Mouse (Mus musculus) CH12.LX (cell line): ENCODE results near the gene Tpm4. TPM values are rescaled to one million over a fixed set of nuclear protein-coding genes. Genes with fewer than 3 reads are reported as not detected.

Source experiments
- DNase-seq: peaks from one replicate; pipeline ENCODE4 v3.0.0-alpha.2; 2013; ENCODE audit errors: extremely low read depth
- H3K27ac ChIP-seq: 2 replicates; pipeline ENCODE4 v1.5.1; 2012; ENCODE audit warnings: low read depth, mild to moderate bottlenecking, control low read depth, moderate library complexity; ENCODE audit not compliant: insufficient read depth
- H3K27me3 ChIP-seq: replicated peaks from 2 replicates; pipeline ENCODE3; 2012; ENCODE audit warnings: inconsistent platforms
- H3K36me3 ChIP-seq, 2 experiments: replicated peaks in 1 of 2; 2 replicates each; pipeline versions ENCODE3 to v1.6.1; 2012; ENCODE audit warnings: inconsistent platforms in 1 of 2, low read length in 1 of 2, mild to moderate bottlenecking in 1 of 2, mixed read lengths in 1 of 2, moderate library complexity in 1 of 2; ENCODE audit not compliant: control insufficient read depth in 1 of 2, insufficient read depth in 1 of 2
- H3K4me1 ChIP-seq, 2 experiments: 2 replicates each; pipeline ENCODE4 v1.6.1; 2012; ENCODE audit warnings: inconsistent platforms in 1 of 2, moderate library complexity in 1 of 2; ENCODE audit not compliant: insufficient read depth in 2 of 2, control insufficient read depth in 1 of 2
- H3K4me2 ChIP-seq: 2 replicates; pipeline ENCODE4 v1.6.1; 2012; ENCODE audit warnings: low read depth, mild to moderate bottlenecking, control low read depth; ENCODE audit not compliant: poor library complexity, insufficient read depth, severe bottlenecking
- H3K4me3 ChIP-seq, 3 experiments: fragments of 150-350 bp in 1 of 3; sonication (generic) in 1 of 3; replicated peaks in 1 of 3; 2 replicates each; pipeline versions ENCODE3 to v1.5.1; 2011 to 2012; ENCODE audit warnings: low read depth in 2 of 3, low read length in 2 of 3, mild to moderate bottlenecking in 2 of 3, moderate library complexity in 2 of 3, control low read depth in 1 of 3, improper control_type of control experiment in 1 of 3, inconsistent platforms in 1 of 3, mixed read lengths in 1 of 3; ENCODE audit not compliant: poor library complexity in 1 of 3
- H3K79me2 ChIP-seq: replicated peaks from 2 replicates; pipeline ENCODE4 v1.6.1; 2012; ENCODE audit warnings: mild to moderate bottlenecking, moderate library complexity; ENCODE audit not compliant: control insufficient read depth, poor library complexity, insufficient read depth, severe bottlenecking; ENCODE audit errors: extremely low read depth
- H3K9ac ChIP-seq: 2 replicates; pipeline ENCODE4 v1.6.1; 2012; ENCODE audit warnings: low read depth, mild to moderate bottlenecking, control low read depth, moderate library complexity; ENCODE audit not compliant: insufficient read depth
- H3K9me3 ChIP-seq: replicated peaks from 2 replicates; pipeline ENCODE3; 2012; ENCODE audit warnings: low read length, inconsistent platforms, mixed read lengths
- HCFC1 ChIP-seq: IDR thresholded peaks from 2 replicates; pipeline ENCODE4 v1.6.1; 2012; ENCODE audit warnings: low read depth, mild to moderate bottlenecking, inconsistent platforms, low read length, improper control_type of control experiment
- KAT2A ChIP-seq: IDR thresholded peaks from 2 replicates; pipeline ENCODE4 v1.6.1; 2012; ENCODE audit warnings: low read length, improper control_type of control experiment, inconsistent platforms; ENCODE audit not compliant: insufficient replicate concordance
- MEF2A ChIP-seq: IDR thresholded peaks from 2 replicates; pipeline ENCODE4 v1.6.1; 2014; ENCODE audit warnings: low read depth, mild to moderate bottlenecking, inconsistent platforms, low read length, improper control_type of control experiment, borderline replicate concordance
- NELFE ChIP-seq: IDR thresholded peaks from 2 replicates; pipeline ENCODE4 v1.6.1; 2011; ENCODE audit warnings: low read depth, low read length, improper control_type of control experiment
- USF2 ChIP-seq: conservative IDR thresholded peaks from 2 replicates; pipeline ENCODE4 v1.6.1; 2011; ENCODE audit warnings: low read depth, low read length, improper control_type of control experiment
- dilution Hi-C: fragments of 300-500 bp; cut with MboI; formaldehyde crosslinking; loops from 2 replicates; pipeline ENCODE4 v1.14.3; 2020; ENCODE audit warnings: low sequenced_read_pairs; ENCODE audit not compliant: extremely low pct_unique_long_range_greater_than_20kb, extremely low pct_ligation_motif_present
- in situ Hi-C: fragments of 300-500 bp; cut with MboI; formaldehyde crosslinking; loops from 3 replicates; pipeline ENCODE4 v1.14.3; 2019; ENCODE audit warnings: low sequenced_read_pairs, low pct_ligation_motif_present, low pct_unique_long_range_greater_than_20kb, mixed read lengths
- polyA plus RNA-seq: library from polyadenylated mRNA; unstranded; fragments of >175 nt; gene quantifications from 2 replicates; pipeline ENCODE4 v1.2.1, GENCODE M21; 2012; ENCODE audit warnings: low read depth; ENCODE audit not compliant: insufficient read length
- total RNA-seq, 2 experiments: library from RNA; depleted of rRNA; stranded (reverse); fragments of 300-350 nt in 1 of 2; fragments of >200 nt in 1 of 2; gene quantifications; 2 replicates each; pipeline ENCODE4 v1.2.3; 2012 to 2014

The Tpm4 gene
- total and polyA plus RNA-seq, 3 experiments = 96.2 to 284 (median 203) TPM

DNA sequence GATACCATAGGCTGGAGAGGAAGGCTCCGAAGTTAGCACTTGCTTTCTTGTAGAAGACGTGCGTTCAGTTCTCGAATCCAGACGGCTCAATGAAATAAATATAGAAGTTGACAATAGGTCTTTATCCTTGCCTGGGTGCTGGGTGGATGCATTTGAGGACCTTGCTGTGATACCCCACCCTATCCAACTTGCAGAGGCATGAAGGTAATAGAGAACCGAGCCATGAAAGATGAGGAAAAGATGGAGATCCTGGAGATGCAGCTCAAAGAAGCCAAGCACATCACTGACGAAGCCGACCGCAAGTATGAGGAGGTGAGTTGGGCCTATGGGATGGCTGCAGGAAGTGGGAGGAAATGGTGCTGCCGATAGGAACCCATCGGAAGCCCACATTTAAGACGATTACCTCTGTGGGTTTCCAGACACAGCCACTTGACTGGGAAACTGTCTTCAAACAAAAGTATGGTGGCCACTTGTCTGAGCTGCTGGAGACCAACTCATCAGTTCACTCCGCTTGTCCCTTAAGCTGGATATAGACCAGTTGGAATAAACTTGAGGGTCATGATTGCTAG lies 8.6 kb downstream of the Tpm4 start:
- Histone ChIP-seq H3K4me3 (no peak overlapping the region), H3K9ac (no peak overlapping the region), H3K4me2 (no peak overlapping the region), H3K79me2 (peaks cover 2% of the 10 kb centered on the region; the same call in 1 of the 2 replicates), H3K9me3 (no peaks in the 10 kb centered on the region), H3K36me3 (peaks cover 73 to 94% of the 10 kb centered on the region in 2 experiments), H3K27ac (no peak overlapping the region)
- dilution Hi-C loops (no loop called here), in situ Hi-C loops (no loop called here)
- TF ChIP-seq USF2 (no peak), KAT2A (no peak)
- TF ChIP-seq, all 38 proteins: peak for 0
- Histone ChIP-seq H3K27me3 (no peaks in the 10 kb centered on the region), H3K4me1 (peaks cover 15 to 78% of the 10 kb centered on the region in 2 experiments)
- DNase-seq = no peak

DNA sequence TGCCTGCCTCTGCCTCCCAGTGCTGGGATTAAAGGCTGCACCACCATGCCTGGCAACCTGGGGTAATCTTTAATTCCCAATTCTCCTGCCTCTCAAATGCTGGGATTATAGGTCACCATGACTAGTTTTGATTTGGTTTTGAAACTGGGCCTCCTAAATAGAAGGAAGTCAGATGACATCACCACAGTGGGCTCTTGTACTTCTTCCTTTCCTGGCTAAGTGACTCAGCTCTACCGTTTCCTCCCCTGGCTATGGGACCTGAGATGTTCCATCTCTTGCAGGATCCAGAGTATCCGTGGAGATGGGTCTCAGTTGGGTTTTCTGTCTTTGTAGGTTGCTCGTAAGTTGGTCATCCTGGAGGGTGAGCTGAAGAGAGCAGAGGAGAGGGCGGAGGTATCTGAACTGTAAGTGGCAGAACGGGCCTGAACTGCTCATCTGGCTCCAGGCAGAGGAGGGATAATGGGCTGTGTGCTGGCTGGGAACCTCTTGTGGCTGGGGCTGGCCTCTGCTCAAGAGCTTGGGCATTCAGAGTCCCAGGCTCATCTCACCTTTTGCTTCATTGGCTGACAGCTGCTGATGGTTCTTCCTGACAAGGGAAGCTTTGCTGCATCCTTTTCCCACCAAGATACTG lies 9.7 kb downstream of the Tpm4 start:
- dilution Hi-C loops (no loop called here), in situ Hi-C loops (no loop called here)
- no peaks in the 10 kb centered on the region for H3K9me3 ChIP-seq
- H3K27me3 ChIP-seq = no peaks in the 10 kb centered on the region
- H3K27ac ChIP-seq = peak overlapping the region; percentile 7; the same call in 1 of the 2 replicates
- no peak overlapping the region for H3K9ac ChIP-seq
- no peaks in the 10 kb centered on the region for H3K79me2 ChIP-seq
- peaks cover 75 to 92% of the 10 kb centered on the region in 2 experiments for H3K36me3 ChIP-seq
- DNase-seq = no peak
- H3K4me1 ChIP-seq = peaks cover 9 to 75% of the 10 kb centered on the region in 2 experiments
- H3K4me2 ChIP-seq = no peak overlapping the region
- no peak overlapping the region for H3K4me3 ChIP-seq
- no peak for TF ChIP-seq MEF2A

DNA sequence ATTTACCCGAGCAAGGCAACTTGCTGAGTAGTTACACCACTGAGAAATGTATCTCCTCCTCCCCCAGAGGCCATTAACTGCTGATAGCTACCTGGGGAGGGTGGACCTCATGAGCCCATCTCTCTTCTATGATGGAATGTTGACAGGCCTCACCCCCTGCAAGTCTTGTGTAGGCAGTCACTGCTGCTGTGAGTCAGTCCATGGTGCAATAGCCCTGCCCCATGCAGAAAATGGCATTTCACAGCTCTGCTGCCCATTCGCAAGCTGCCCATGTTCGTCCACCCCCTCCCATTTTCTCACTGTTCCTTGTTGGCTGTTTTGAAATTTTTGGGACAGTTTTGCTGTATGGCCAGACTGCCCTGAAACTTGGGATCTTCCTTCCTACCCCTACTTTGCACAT lies 10.7 kb downstream of the Tpm4 start:
- Histone ChIP-seq H3K9ac (no peak overlapping the region), H3K79me2 (no peaks in the 10 kb centered on the region; the same call in 1 of the 2 replicates), H3K9me3 (no peaks in the 10 kb centered on the region), H3K4me3 (no peak overlapping the region), H3K4me2 (no peak overlapping the region), H3K27ac (no peak overlapping the region), H3K4me1 (peaks cover 7 to 65% of the 10 kb centered on the region in 2 experiments), H3K27me3 (no peaks in the 10 kb centered on the region), H3K36me3 (peaks cover 75 to 92% of the 10 kb centered on the region in 2 experiments)
- dilution Hi-C loops = no loop called here
- no peak for DNase-seq
- in situ Hi-C loops = no loop called here
- no peak for TF ChIP-seq NELFE

DNA sequence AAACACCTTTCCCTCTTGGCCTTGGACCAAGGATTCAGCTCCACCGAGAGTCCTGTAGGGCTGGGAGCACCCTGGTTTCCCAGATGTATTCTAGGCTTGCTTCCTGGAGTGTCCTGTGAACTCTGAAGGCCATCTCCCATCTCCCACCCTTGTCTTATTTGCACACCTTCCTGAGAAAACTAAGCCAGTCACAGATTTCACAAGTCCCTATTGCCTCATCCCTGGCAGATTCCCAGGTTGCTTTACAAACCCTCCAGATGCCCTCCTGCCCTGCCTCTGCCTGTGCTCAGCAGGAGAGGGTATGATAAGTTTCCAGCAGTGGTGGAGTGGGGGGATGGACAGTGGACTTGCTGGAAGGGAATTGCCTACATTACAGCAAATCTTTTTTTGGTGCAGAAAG lies 11.3 kb downstream of the Tpm4 start:
- TF ChIP-seq HCFC1 = no peak
- Histone ChIP-seq H3K27ac (no peak overlapping the region), H3K9me3 (no peaks in the 10 kb centered on the region), H3K79me2 (peaks cover under 1% of the 10 kb centered on the region), H3K36me3 (peaks cover 73 to 91% of the 10 kb centered on the region in 2 experiments), H3K4me2 (no peak overlapping the region), H3K27me3 (no peaks in the 10 kb centered on the region), H3K4me1 (peaks cover 7 to 65% of the 10 kb centered on the region in 2 experiments), H3K9ac (no peak overlapping the region), H3K4me3 (no peak overlapping the region)
- in situ Hi-C loops = no loop called here
- no peak for DNase-seq
- dilution Hi-C loops = no loop called here
